Mouse (Mus musculus): ENCODE results near the gene Rbm15b. TPM values are rescaled to one million over a fixed set of nuclear protein-coding genes. Genes with fewer than 3 reads are reported as not detected.

Rbm15b gene
- polyA plus RNA-seq, 1 experiment from 2014 or later: 12.3 TPM

GRCm38 (mm10) chr9:106898901-106899300, 11.7 kb upstream of the Rbm15b start:
- H3K9me3 ChIP-seq (replicated peaks): no peaks in the 10 kb centered on the region
- H3K9ac ChIP-seq: no peak overlapping the region
- H3K4me1 ChIP-seq: no peaks in the 10 kb centered on the region
- no peak overlapping the region for H3K27ac ChIP-seq (replicated peaks)
- no peak overlapping the region for H3K4me2 ChIP-seq (replicated peaks)
- WGBS: 81% methylated on average over 1 of the region's 1 CpGs
- no peak for ATAC-seq (ENCODE audit: insufficient number of reproducible peaks, low FRiP score, low TSS enrichment, low read depth)
- H3K36me3 ChIP-seq: no peaks in the 10 kb centered on the region
- no peak overlapping the region for H3K4me3 ChIP-seq (replicated peaks)
- H3K27me3 ChIP-seq: no peaks in the 10 kb centered on the region

GRCm38 (mm10) chr9:106893327-106893726, 6.1 kb upstream of the Rbm15b start:
- H3K9ac ChIP-seq: no peak overlapping the region
- 63% methylated on average over 3 of the region's 3 CpGs for WGBS
- H3K4me3 ChIP-seq (replicated peaks): no peak overlapping the region

GRCm38 (mm10) chr9:106892552-106892875, 5.3 kb upstream of the Rbm15b start:
- peak overlapping the region; percentile 94 for H3K4me3 ChIP-seq (replicated peaks)
- H3K4me1 ChIP-seq: peaks cover 38% of the 10 kb centered on the region
- H3K4me2 ChIP-seq (replicated peaks): peak overlapping the region; percentile 71
- H3K27me3 ChIP-seq: no peaks in the 10 kb centered on the region
- H3K9ac ChIP-seq: peak overlapping the region; percentile 73
- peaks cover 26% of the 10 kb centered on the region for H3K36me3 ChIP-seq
- WGBS: under 1% methylated on average over 9 of the region's 9 CpGs
- ATAC-seq (ENCODE audit: insufficient number of reproducible peaks, low FRiP score, low TSS enrichment, low read depth): no peak
- H3K9me3 ChIP-seq (replicated peaks): no peaks in the 10 kb centered on the region
- H3K27ac ChIP-seq (replicated peaks): peak overlapping the region; percentile 97

More at GRCm38 (mm10) chr9:106893327-106893726, 6.1 kb upstream of the Rbm15b start:
- no peak for ATAC-seq (ENCODE audit: insufficient number of reproducible peaks, low FRiP score, low TSS enrichment, low read depth)
- Histone ChIP-seq H3K4me1 (peaks cover 32% of the 10 kb centered on the region), H3K27me3 (no peaks in the 10 kb centered on the region), H3K4me2 (replicated peaks) (no peak overlapping the region), H3K36me3 (peaks cover 20% of the 10 kb centered on the region), H3K27ac (replicated peaks) (no peak overlapping the region), H3K9me3 (replicated peaks) (no peaks in the 10 kb centered on the region)

- under 1% methylated on average over 59 of the region's 59 CpGs for WGBS
- peaks cover 42% of the 10 kb centered on the region for H3K4me1 ChIP-seq
- H3K9ac ChIP-seq: peak within 1 kb of the TSS; percentile 90
- H3K9me3 ChIP-seq (replicated peaks): no peaks in the 10 kb centered on the region
- H3K4me2 ChIP-seq (replicated peaks): peak within 1 kb of the TSS; percentile 71
- peaks cover 26% of the 10 kb centered on the region for H3K36me3 ChIP-seq
- H3K27ac ChIP-seq (replicated peaks): peak within 1 kb of the TSS; percentile 97
- ATAC-seq (ENCODE audit: insufficient number of reproducible peaks, low FRiP score, low TSS enrichment, low read depth): peak; percentile 98
- no peaks in the 10 kb centered on the region for H3K27me3 ChIP-seq
- peak within 1 kb of the TSS; percentile 94 for H3K4me3 ChIP-seq (replicated peaks)
Observed at GRCm38 (mm10) chr9:106891829-106892551, 4.8 kb upstream of the Rbm15b start, which contains the start of gene Manf. Manf (minus strand) TSS chr9:106891979.

- ATAC-seq (ENCODE audit: insufficient number of reproducible peaks, low FRiP score, low TSS enrichment, low read depth): no peak
- peaks cover 26% of the 10 kb centered on the region for H3K36me3 ChIP-seq
- no peaks in the 10 kb centered on the region for H3K27me3 ChIP-seq
- 0% methylated on average over 17 of the region's 17 CpGs for WGBS
- no peaks in the 10 kb centered on the region for H3K9me3 ChIP-seq (replicated peaks)
- H3K4me3 ChIP-seq (replicated peaks): peak overlapping the region; percentile 94
- H3K4me2 ChIP-seq (replicated peaks): peak overlapping the region; percentile 71
- peak overlapping the region; percentile 86 for H3K27ac ChIP-seq (replicated peaks)
- peaks cover 42% of the 10 kb centered on the region for H3K4me1 ChIP-seq
- H3K9ac ChIP-seq: peak overlapping the region; percentile 90
Observed at GRCm38 (mm10) chr9:106891341-106891741, 4.1 kb upstream of the Rbm15b start.

- H3K4me2 ChIP-seq (replicated peaks): peak overlapping the region; percentile 71
- peaks cover 46% of the 10 kb centered on the region for H3K4me1 ChIP-seq
- no peaks in the 10 kb centered on the region for H3K9me3 ChIP-seq (replicated peaks)
- H3K27ac ChIP-seq (replicated peaks): no peak overlapping the region
- H3K27me3 ChIP-seq: no peaks in the 10 kb centered on the region
- H3K4me3 ChIP-seq (replicated peaks): peak overlapping the region; percentile 94
- 58% methylated on average over 8 of the region's 8 CpGs for WGBS
- peak overlapping the region; percentile 90 for H3K9ac ChIP-seq
- peaks cover 26% of the 10 kb centered on the region for H3K36me3 ChIP-seq
- ATAC-seq (ENCODE audit: insufficient number of reproducible peaks, low FRiP score, low TSS enrichment, low read depth): no peak
Observed at GRCm38 (mm10) chr9:106890496-106891240, 3.4 kb upstream of the Rbm15b start.

- peaks cover 59% of the 10 kb centered on the region for H3K4me1 ChIP-seq
- H3K36me3 ChIP-seq: peaks cover 26% of the 10 kb centered on the region
- H3K9me3 ChIP-seq (replicated peaks): no peaks in the 10 kb centered on the region
- WGBS: 73% methylated on average over 9 of the region's 9 CpGs
- ATAC-seq (ENCODE audit: insufficient number of reproducible peaks, low FRiP score, low TSS enrichment, low read depth): no peak
- no peak overlapping the region for H3K27ac ChIP-seq (replicated peaks)
- H3K4me2 ChIP-seq (replicated peaks): no peak overlapping the region
- H3K27me3 ChIP-seq: no peaks in the 10 kb centered on the region
- no peak overlapping the region for H3K9ac ChIP-seq
- H3K4me3 ChIP-seq (replicated peaks): no peak overlapping the region
Observed at GRCm38 (mm10) chr9:106889321-106889720, 2.1 kb upstream of the Rbm15b start.

GRCm38 (mm10) chr9:106888346-106888745, 1.1 kb upstream of the Rbm15b start:
- Histone ChIP-seq H3K4me2 (replicated peaks) (no peak overlapping the region), H3K4me1 (peaks cover 66% of the 10 kb centered on the region), H3K4me3 (replicated peaks) (no peak overlapping the region), H3K27me3 (no peaks in the 10 kb centered on the region), H3K27ac (replicated peaks) (no peak overlapping the region), H3K36me3 (peaks cover 30% of the 10 kb centered on the region), H3K9me3 (replicated peaks) (no peaks in the 10 kb centered on the region), H3K9ac (no peak overlapping the region)
- ATAC-seq (ENCODE audit: insufficient number of reproducible peaks, low FRiP score, low TSS enrichment, low read depth): no peak
- WGBS: 93% methylated on average over 3 of the region's 3 CpGs

GRCm38 (mm10) chr9:106885901-106886731, 1.1 kb downstream of the Rbm15b start:
- 1% methylated on average over 69 of the region's 107 CpGs for WGBS
- Histone ChIP-seq H3K4me1 (peaks cover 77% of the 10 kb centered on the region), H3K27ac (replicated peaks) (peak overlapping the region; percentile 87), H3K4me3 (replicated peaks) (peak overlapping the region; percentile 89), H3K36me3 (peaks cover 50% of the 10 kb centered on the region), H3K9ac (peak overlapping the region; percentile 90), H3K9me3 (replicated peaks) (no peaks in the 10 kb centered on the region), H3K27me3 (no peaks in the 10 kb centered on the region), H3K4me2 (replicated peaks) (peak overlapping the region; percentile 97)
- no peak for ATAC-seq (ENCODE audit: insufficient number of reproducible peaks, low FRiP score, low TSS enrichment, low read depth)

GRCm38 (mm10) chr9:106884996-106885900, 2.0 kb downstream of the Rbm15b start:
- peaks cover 69% of the 10 kb centered on the region for H3K4me1 ChIP-seq
- H3K4me2 ChIP-seq (replicated peaks): peak overlapping the region; percentile 97
- ATAC-seq (ENCODE audit: insufficient number of reproducible peaks, low FRiP score, low TSS enrichment, low read depth): no peak
- H3K27ac ChIP-seq (replicated peaks): peak overlapping the region; percentile 87
- no peaks in the 10 kb centered on the region for H3K27me3 ChIP-seq
- H3K9me3 ChIP-seq (replicated peaks): no peaks in the 10 kb centered on the region
- peak overlapping the region; percentile 90 for H3K9ac ChIP-seq
- peak overlapping the region; percentile 89 for H3K4me3 ChIP-seq (replicated peaks)
- peaks cover 52% of the 10 kb centered on the region for H3K36me3 ChIP-seq
- WGBS: 17% methylated on average over 44 of the region's 44 CpGs
